Mouse (Mus musculus) MEL (cell line): ENCODE data around the gene Fen1.

Source experiments
- CHD2 ChIP-seq: IDR thresholded peaks from 2 replicates; pipeline ENCODE4 v1.6.1; 2011; ENCODE audit warnings: low read length, improper control_type of control experiment
- CTCF ChIP-seq, 3 experiments: IDR thresholded peaks in 2 of 3; conservative IDR thresholded peaks in 1 of 3; 2 replicates each; pipeline ENCODE4 v1.5.1; 2011 to 2012; ENCODE audit warnings: low read length in 3 of 3, low read depth in 2 of 3, mild to moderate bottlenecking in 2 of 3, improper control_type of control experiment in 1 of 3, inconsistent platforms in 1 of 3, mixed read lengths in 1 of 3, moderate library complexity in 1 of 3; ENCODE audit not compliant: control insufficient read depth in 1 of 3, insufficient read depth in 1 of 3, poor library complexity in 1 of 3, severe bottlenecking in 1 of 3
- EP300 ChIP-seq, 2 experiments: IDR thresholded peaks; 2 replicates each; pipeline ENCODE4 v1.6.1; 2011; ENCODE audit warnings: improper control_type of control experiment in 2 of 2, low read length in 2 of 2, low read depth in 1 of 2, mild to moderate bottlenecking in 1 of 2
- MAX ChIP-seq: IDR thresholded peaks from 2 replicates; pipeline ENCODE4 v1.6.1; 2011; ENCODE audit warnings: low read length, improper control_type of control experiment
- MEF2A ChIP-seq: IDR thresholded peaks from 2 replicates; pipeline ENCODE4 v1.6.1; 2014; ENCODE audit warnings: low read depth, mild to moderate bottlenecking, inconsistent platforms, low read length, improper control_type of control experiment; ENCODE audit not compliant: poor library complexity, insufficient replicate concordance, severe bottlenecking; ENCODE audit errors: extremely low read depth
- NRF1 ChIP-seq: IDR thresholded peaks from 2 replicates; pipeline ENCODE4 v1.6.1; 2014; ENCODE audit warnings: low read depth, mild to moderate bottlenecking, inconsistent platforms, low read length, improper control_type of control experiment, moderate library complexity; ENCODE audit not compliant: poor library complexity, insufficient read depth, severe bottlenecking
- POLR2A ChIP-seq, 2 experiments: IDR thresholded peaks; 2 replicates each; pipeline ENCODE4 v1.6.1; 2011 to 2012; ENCODE audit warnings: low read length in 2 of 2, mild to moderate bottlenecking in 2 of 2, control low read depth in 1 of 2, improper control_type of control experiment in 1 of 2, low read depth in 1 of 2, moderate library complexity in 1 of 2; ENCODE audit not compliant: control insufficient read depth in 1 of 2, insufficient read depth in 1 of 2, poor library complexity in 1 of 2
- TAL1 ChIP-seq: IDR thresholded peaks from 2 replicates; pipeline ENCODE4 v1.6.1; 2012; ENCODE audit warnings: mild to moderate bottlenecking, inconsistent platforms, low read length, moderate library complexity, mixed read lengths
- TCF12 ChIP-seq: IDR thresholded peaks from 2 replicates; pipeline ENCODE4 v1.6.1; 2014; ENCODE audit warnings: low read depth, mild to moderate bottlenecking, inconsistent platforms, low read length, improper control_type of control experiment, moderate library complexity
- UBTF ChIP-seq: IDR thresholded peaks from 2 replicates; pipeline ENCODE4 v1.6.1; 2012; ENCODE audit warnings: low read depth, mild to moderate bottlenecking, inconsistent platforms, low read length, improper control_type of control experiment, moderate library complexity, borderline replicate concordance; ENCODE audit not compliant: insufficient read depth
- USF1 ChIP-seq: IDR thresholded peaks from 2 replicates; pipeline ENCODE4 v1.6.1; 2014; ENCODE audit warnings: low read depth, mild to moderate bottlenecking, inconsistent platforms, low read length, improper control_type of control experiment, moderate library complexity
- ZC3H11A ChIP-seq: IDR thresholded peaks from 2 replicates; pipeline ENCODE4 v1.6.1; 2012; ENCODE audit warnings: low read depth, mild to moderate bottlenecking, inconsistent platforms, low read length, improper control_type of control experiment
- ZKSCAN1 ChIP-seq: IDR thresholded peaks from 2 replicates; pipeline ENCODE4 v1.6.1; 2012; ENCODE audit warnings: low read depth, mild to moderate bottlenecking, inconsistent platforms, low read length, improper control_type of control experiment, moderate library complexity
- ZMIZ1 ChIP-seq: IDR thresholded peaks from 2 replicates; pipeline ENCODE4 v1.6.1; 2012; ENCODE audit warnings: low read depth, mild to moderate bottlenecking, inconsistent platforms, low read length, improper control_type of control experiment, moderate library complexity

GRCm38 (mm10) chr19:10182142-10182541, 21.8 kb downstream of the Fen1 start:
- TF ChIP-seq USF1: peak; percentile 96
- TF ChIP-seq MAX: peak; percentile 89
- TF ChIP-seq UBTF: no peak
- 0 out of 2 replicates have a peak, but pooled peaks have one; percentile 33 for TF ChIP-seq ZMIZ1
- TF ChIP-seq CTCF (IDR thresholded peaks at IDR 0.05 in 2 of 3, conservative IDR thresholded peaks at IDR 0.05 in 1 of 3; ENCODE audit: control insufficient read depth in 1 of 3, insufficient read depth in 1 of 3, low read depth in 2 of 3, low read length in 3 of 3, poor library complexity in 1 of 3, severe bottlenecking in 1 of 3): no peak
- TF ChIP-seq NRF1: no peak
- no peak for TF ChIP-seq TCF12
- TF ChIP-seq POLR2A (IDR thresholded peaks at IDR 0.05; ENCODE audit: control insufficient read depth in 1 of 2, insufficient read depth in 1 of 2, low read depth in 1 of 2, low read length in 2 of 2, poor library complexity in 1 of 2): peak in 1 of 2 experiments; percentile 50; a peak in 2 of 4 replicates
- no peak for TF ChIP-seq CHD2
- no peak for TF ChIP-seq MEF2A
- no peak for TF ChIP-seq ZC3H11A
- no peak for TF ChIP-seq EP300 (IDR thresholded peaks at IDR 0.05; ENCODE audit: low read depth in 1 of 2, low read length in 2 of 2)
- TF ChIP-seq ZKSCAN1: no peak
- no peak for TF ChIP-seq TAL1
